ENCODE assay signal across 8 mouse cellular contexts in the genomic region with DNA sequence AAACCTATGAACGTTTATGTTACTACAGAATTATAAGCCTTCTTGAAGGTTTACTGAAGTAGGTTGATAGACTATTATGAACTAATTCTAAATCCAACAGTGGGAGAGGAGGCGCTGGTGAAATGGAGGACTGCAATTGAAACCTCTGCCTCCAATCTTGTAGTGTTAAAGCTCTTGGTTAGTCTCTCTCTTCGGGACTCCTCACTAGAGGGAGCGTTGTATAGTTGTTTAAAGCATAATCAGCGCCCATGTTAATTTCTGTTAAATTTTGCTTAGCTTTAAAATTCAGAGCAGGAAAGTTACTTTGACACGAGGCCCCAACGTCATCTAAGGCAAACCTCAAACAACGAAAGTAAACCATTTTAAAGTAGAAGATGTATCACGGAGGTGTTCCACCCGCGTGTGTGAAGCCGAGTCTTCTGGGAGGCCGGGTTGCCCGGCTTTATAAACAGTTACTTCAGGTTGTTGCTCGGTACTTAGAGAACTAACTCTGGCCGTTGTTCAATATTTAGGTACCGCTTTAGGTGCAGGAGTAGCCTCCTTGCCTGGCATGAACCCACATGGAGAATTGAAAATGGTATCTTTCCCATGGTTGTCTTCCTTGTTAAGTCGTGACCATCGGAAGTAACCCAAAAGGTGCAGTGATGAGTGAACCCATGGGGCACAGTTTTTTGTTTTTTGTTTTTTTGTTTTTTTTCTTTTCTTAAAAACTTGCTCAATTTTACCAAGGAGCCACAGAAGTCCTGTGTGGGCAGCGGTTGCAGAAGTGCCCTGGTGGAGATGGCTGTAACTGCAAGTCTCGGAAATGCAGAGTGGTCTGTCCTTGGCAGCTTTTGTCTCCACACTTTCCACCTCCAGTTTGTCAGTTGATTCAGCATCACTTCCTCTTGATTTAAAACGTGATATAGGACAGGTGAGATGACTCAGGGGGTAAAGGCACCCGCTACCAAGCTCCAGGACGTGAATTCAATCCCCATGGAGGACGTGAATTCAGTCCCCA. TPM values are rescaled to one million over a fixed set of nuclear protein-coding genes. Genes with fewer than 3 reads are reported as not detected.
DNase-seq lines count a peak whose midpoint lies in the region; ATAC-seq and TF ChIP-seq lines count a peak whose summit lies in the region.

No protein-coding gene starts in this region.

- TF ChIP-seq CTCF in forebrain, postnatal 0 days (IDR thresholded peaks at IDR 0.05; ENCODE audit: low read depth), result peak; percentile 63
- TF ChIP-seq CTCF in small intestine, adult 2 months (IDR thresholded peaks at IDR 0.05; ENCODE audit: extremely low read depth, insufficient read length, insufficient replicate concordance, low read depth, low read length), result peak; percentile 59; the same call in 1 of the 2 replicates

- intact Hi-C loops in heart, postnatal 36 days (cut with DNase I), result loop anchor here (5.0 kb wide), 1 partner anchor 495 kb away; the partner anchor contains the start of gene Arid2

- no peak for TF ChIP-seq POLR2A in small intestine, adult 2 months (IDR thresholded peaks at IDR 0.05; ENCODE audit: low read depth, low read length)

- H3K9ac ChIP-seq in heart, embryonic 14.5 days (ENCODE audit: low read length), result no peak overlapping the region
- no peak overlapping the region for H3K9ac ChIP-seq in forebrain, postnatal 0 days
- no peak overlapping the region for H3K9ac ChIP-seq in liver, embryonic 15.5 days

- no peak overlapping the region for H3K27ac ChIP-seq in heart, embryonic 14.5 days (replicated peaks in 1 of 2; ENCODE audit: control insufficient read depth in 1 of 2, insufficient read depth in 1 of 2, low read depth in 2 of 2, low read length in 2 of 2)
- no peak overlapping the region for H3K27ac ChIP-seq in forebrain, postnatal 0 days (ENCODE audit: low read depth, low read length)
- H3K27ac ChIP-seq in liver, embryonic 15.5 days (replicated peaks), result no peak overlapping the region
- H3K27ac ChIP-seq in small intestine, adult 2 months (ENCODE audit: insufficient read depth, low read depth, low read length), result peak overlapping the region; percentile 3; the same call in 1 of the 2 replicates

- peaks cover 19 to 53% of the 10 kb centered on the region in 2 experiments for H3K4me1 ChIP-seq in heart, embryonic 14.5 days (ENCODE audit: control insufficient read depth in 2 of 2, insufficient read depth in 2 of 2, low read length in 2 of 2)
- H3K4me1 ChIP-seq in forebrain, postnatal 0 days (ENCODE audit: insufficient read depth), result 0 out of 2 replicates have a peak, but pooled peaks cover 8% of the 10 kb centered on the region
- peaks cover 48% of the 10 kb centered on the region for H3K4me1 ChIP-seq in liver, embryonic 15.5 days (replicated peaks)
- peaks cover 21% of the 10 kb centered on the region for H3K4me1 ChIP-seq in small intestine, adult 2 months (ENCODE audit: control insufficient read depth, insufficient read depth, insufficient read length, low read length)

- H3K9me3 ChIP-seq in heart, embryonic 14.5 days (ENCODE audit: control insufficient read depth, low read length), result no peaks in the 10 kb centered on the region
- H3K9me3 ChIP-seq in forebrain, postnatal 0 days (ENCODE audit: low read length), result no peaks in the 10 kb centered on the region
- H3K9me3 ChIP-seq in liver, embryonic 15.5 days (replicated peaks), result no peaks in the 10 kb centered on the region

- H3K27me3 ChIP-seq in heart, embryonic 14.5 days (ENCODE audit: control insufficient read depth, insufficient read depth, low read length), result no peaks in the 10 kb centered on the region
- no peaks in the 10 kb centered on the region for H3K27me3 ChIP-seq in forebrain, postnatal 0 days (ENCODE audit: insufficient read depth, low read length)
- peaks cover 34% of the 10 kb centered on the region for H3K27me3 ChIP-seq in liver, embryonic 15.5 days
- no peaks in the 10 kb centered on the region for H3K27me3 ChIP-seq in small intestine, adult 2 months (ENCODE audit: control insufficient read depth, insufficient read depth, low read length)

- no peak for ATAC-seq in heart, embryonic 14.5 days (ENCODE audit: insufficient number of reproducible peaks, insufficient read depth, low FRiP score, low read depth)
- ATAC-seq in forebrain, postnatal 0 days, result no peak
- ATAC-seq in liver, embryonic 15.5 days (ENCODE audit: insufficient read depth), result no peak

- peak overlapping the region; percentile 72 for H3K4me2 ChIP-seq in heart, embryonic 14.5 days (ENCODE audit: low read length)
- no peak overlapping the region; the same call in 1 of the 2 replicates for H3K4me2 ChIP-seq in forebrain, postnatal 0 days (ENCODE audit: low read depth)
- H3K4me2 ChIP-seq in liver, embryonic 15.5 days, result 0 out of 2 replicates have a peak overlapping the region, but pooled peaks have one; percentile 90

- no peak overlapping the region for H3K4me3 ChIP-seq in heart, embryonic 14.5 days (ENCODE audit: control insufficient read depth in 1 of 2, insufficient read depth in 1 of 2, low read depth in 1 of 2, low read length in 2 of 2)
- H3K4me3 ChIP-seq in forebrain, postnatal 0 days (ENCODE audit: low read depth, low read length), result no peak overlapping the region
- H3K4me3 ChIP-seq in liver, embryonic 15.5 days (replicated peaks), result no peak overlapping the region
- H3K4me3 ChIP-seq in small intestine, adult 2 months (ENCODE audit: low read depth, low read length), result peak overlapping the region; percentile 34

- no peak for DNase-seq in heart, postnatal 36 days
- peak; percentile 66 for DNase-seq in NIH3T3 (ENCODE audit: low read depth)
- no peak for DNase-seq in forebrain, postnatal 0 days
- no peak for DNase-seq in layer of hippocampus, postnatal 36 days
- no peak for DNase-seq in urinary bladder, postnatal 14 days (ENCODE audit: low spot score)

- H3K36me3 ChIP-seq in heart, embryonic 14.5 days (ENCODE audit: control insufficient read depth, insufficient read depth, low read length), result 0 out of 2 replicates have a peak, but pooled peaks cover 5% of the 10 kb centered on the region
- no peaks in the 10 kb centered on the region for H3K36me3 ChIP-seq in forebrain, postnatal 0 days (ENCODE audit: insufficient read depth)
- no peaks in the 10 kb centered on the region for H3K36me3 ChIP-seq in liver, embryonic 15.5 days (replicated peaks)
- peaks cover 15% of the 10 kb centered on the region for H3K36me3 ChIP-seq in small intestine, adult 2 months (ENCODE audit: control insufficient read depth, insufficient read depth, low read length)

- 76% methylated on average over 25 of the region's 25 CpGs for WGBS in heart, embryonic 14.5 days
- WGBS in forebrain, postnatal 0 days, result 77% methylated on average over 25 of the region's 25 CpGs
- 61% methylated on average over 25 of the region's 25 CpGs for WGBS in liver, embryonic 15.5 days (ENCODE audit: insufficient replicate concordance)
- WGBS in small intestine, adult 2 months, result 77% methylated on average over 25 of the region's 25 CpGs

RNA-seq across cellular contexts. Expression of gene Ano6, which starts 1.9 kb away (rescaled TPM):
- 35.9 and 37.2 TPM in 2 replicates for polyA plus RNA-seq in heart, embryonic 14.5 days (2014; fragmentation: Nextera tagmentation; extraction: Ambion mirVana)
- total RNA-seq in heart, postnatal 36 days (2021), result 10 to 100 TPM; 20.6 to 23.0 TPM
- total RNA-seq in forebrain, postnatal 0 days (2014; rRNA removed), result 21.0 and 32.6 TPM in 2 replicates
- 11.1 and 17.2 TPM in 2 replicates for polyA plus RNA-seq in forebrain, postnatal 0 days (2015; fragmentation: Nextera tagmentation; extraction: Ambion mirVana)
- 8.4 and 9.2 TPM in 2 replicates for polyA plus RNA-seq in liver, embryonic 15.5 days (2015; fragmentation: Nextera tagmentation; extraction: Ambion mirVana)
- polyA plus RNA-seq in small intestine, adult 2 months (2012; rRNA removed), result 15.1 and 172 TPM in 2 replicates
- 10 to 100 TPM; 26.7 TPM for total RNA-seq in layer of hippocampus, postnatal 36 days (2021)
